Mouse (Mus musculus) gastrocnemius, postnatal 4 days (tissue): ENCODE results near the gene Noc3l. TPM values are rescaled to one million over a fixed set of nuclear protein-coding genes. Genes with fewer than 3 reads are reported as not detected.

ENCODE experiments used
- DNase-seq, 2 experiments: peaks; one replicate each; pipeline ENCODE4 v3.0.0; 2021 to 2022; ENCODE audit warnings: low spot score in 2 of 2, mixed read lengths in 2 of 2
- long read RNA-seq, 2 experiments: library from polyadenylated mRNA; stranded (forward); transcript quantifications; one replicate each; pipeline ENCODE4 v2.0.0; 2021
- total RNA-seq, 2 experiments: library from RNA; stranded (reverse); gene quantifications; 2 replicates each; pipeline ENCODE4 v1.2.3; 2021

Gene Noc3l
- 1 to 10 TPM; 8.9 to 9.4 TPM for total RNA-seq
- long read RNA-seq, experiment 1, transcript Noc3l-201 (21 exons, 3,977 nt), result major isoform, 7 of 9 reads
- long read RNA-seq, experiment 1, partial matches to known transcripts, result 0 of 9 reads
- long read RNA-seq, experiment 1, other reads (novel, unspliced or antisense), result 2 of 9 reads
- long read RNA-seq, experiment 2, partial matches to known transcripts, result 0 of 5 reads
- long read RNA-seq, experiment 2, other reads (novel, unspliced or antisense), result 2 of 5 reads

- peak; percentile 95 for DNase-seq
These were observed at the start of gene Noc3l for GRCm38 (mm10) chr19:38818766-38819426. TSS of gene Noc3l (minus strand) at chr19:38819237.

GRCm38 (mm10) chr19:38862523-38862922, 43.5 kb upstream of the Noc3l start:
- no peak for DNase-seq

- no peak for DNase-seq
These were observed 39.2 kb upstream of the Noc3l start for GRCm38 (mm10) chr19:38858224-38858623.

- DNase-seq, result no peak
These were observed 27.3 kb upstream of the Noc3l start for GRCm38 (mm10) chr19:38846373-38846772.

- no peak for DNase-seq
These were observed 25.8 kb upstream of the Noc3l start for GRCm38 (mm10) chr19:38844817-38845216.

- peak; percentile 30 to 51 for DNase-seq
These were observed 18.2 kb upstream of the Noc3l start for GRCm38 (mm10) chr19:38837171-38837641.

- peak; percentile 78 to 94 for DNase-seq
These were observed 17.6 kb upstream of the Noc3l start, which contains the start of gene Tbc1d12 for GRCm38 (mm10) chr19:38836438-38837170. TSS of gene Tbc1d12 (plus strand) at chr19:38836579.

- no peak for DNase-seq
These were observed 17.0 kb upstream of the Noc3l start for GRCm38 (mm10) chr19:38836084-38836437.

- DNase-seq, result no peak
These were observed 14.2 kb upstream of the Noc3l start for GRCm38 (mm10) chr19:38833224-38833623.

- no peak for DNase-seq
These were observed 1.3 kb upstream of the Noc3l start for GRCm38 (mm10) chr19:38820186-38820804.

- DNase-seq, result no peak
These were observed 378 bp upstream of the Noc3l start for GRCm38 (mm10) chr19:38819427-38819802.

- DNase-seq, result no peak
These were observed 846 bp downstream of the Noc3l start for GRCm38 (mm10) chr19:38818191-38818590.

GRCm38 (mm10) chr19:38798801-38799200, 20.2 kb downstream of the Noc3l start:
- DNase-seq, result peak in 1 of 2 experiments; percentile 20

- DNase-seq, result peak in 1 of 2 experiments; percentile 15
These were observed 20.7 kb downstream of the Noc3l start for GRCm38 (mm10) chr19:38798291-38798690.

- no peak for DNase-seq
These were observed 22.5 kb downstream of the Noc3l start for GRCm38 (mm10) chr19:38796546-38796945.

GRCm38 (mm10) chr19:38793563-38794045, 25.4 kb downstream of the Noc3l start:
- no peak for DNase-seq

GRCm38 (mm10) chr19:38787756-38788155, 31.3 kb downstream of the Noc3l start:
- DNase-seq, result no peak

- no peak for DNase-seq
These were observed 35.5 kb downstream of the Noc3l start for GRCm38 (mm10) chr19:38783542-38783941.

- no peak for DNase-seq
These were observed 40.2 kb downstream of the Noc3l start for GRCm38 (mm10) chr19:38778805-38779204.

GRCm38 (mm10) chr19:38775548-38775947, 43.5 kb downstream of the Noc3l start:
- peak in 1 of 2 experiments; percentile 59 for DNase-seq

GRCm38 (mm10) chr19:38766306-38766705, 52.7 kb downstream of the Noc3l start:
- DNase-seq, result no peak
